Mouse (Mus musculus): Measurements from ENCODE around the gene Pbx3.

Gene Pbx3

GRCm38 (mm10) chr2:34372305-34373301 is at the start of gene Pbx3:
Gene Pbx3, minus strand, starts transcription at chr2:34373142.
- DNase-seq = peak; percentile 96 to 99

- DNase-seq = peak in 1 of 2 experiments; percentile 14
Observed at GRCm38 (mm10) chr2:34420256-34420655, 47.3 kb upstream of the Pbx3 start.

- DNase-seq = no peak
Observed at GRCm38 (mm10) chr2:34409741-34410340, 36.9 kb upstream of the Pbx3 start.

- DNase-seq = no peak
Observed at GRCm38 (mm10) chr2:34408341-34408740, 35.4 kb upstream of the Pbx3 start.

GRCm38 (mm10) chr2:34407596-34407995 is 34.7 kb upstream of the Pbx3 start:
- DNase-seq = no peak

- DNase-seq = peak; percentile 98 to 99
Observed at GRCm38 (mm10) chr2:34406601-34407464, 33.9 kb upstream of the Pbx3 start, which contains the start of gene Mapkap1. Gene Mapkap1, plus strand, starts transcription at chr2:34406771.

GRCm38 (mm10) chr2:34399535-34399934 is 26.6 kb upstream of the Pbx3 start:
- DNase-seq = no peak

GRCm38 (mm10) chr2:34378930-34379329 is 6.0 kb upstream of the Pbx3 start:
- no peak for DNase-seq

GRCm38 (mm10) chr2:34374349-34374748 is 1.4 kb upstream of the Pbx3 start:
- no peak for DNase-seq

- DNase-seq = no peak
Observed at GRCm38 (mm10) chr2:34373886-34374285, 944 bp upstream of the Pbx3 start.

- peak; percentile 34 to 72 for DNase-seq
Observed at GRCm38 (mm10) chr2:34371441-34372304, 1.3 kb downstream of the Pbx3 start.

GRCm38 (mm10) chr2:34370725-34371440 is 2.1 kb downstream of the Pbx3 start:
- DNase-seq = peak; percentile 26 to 63

GRCm38 (mm10) chr2:34370349-34370724 is 2.6 kb downstream of the Pbx3 start:
- DNase-seq = no peak

GRCm38 (mm10) chr2:34368396-34368795 is 4.5 kb downstream of the Pbx3 start:
- no peak for DNase-seq

GRCm38 (mm10) chr2:34367024-34367423 is 5.9 kb downstream of the Pbx3 start:
- no peak for DNase-seq

GRCm38 (mm10) chr2:34363678-34364077 is 9.3 kb downstream of the Pbx3 start:
- DNase-seq = no peak

GRCm38 (mm10) chr2:34355801-34356211 is 17.1 kb downstream of the Pbx3 start:
- no peak for DNase-seq

GRCm38 (mm10) chr2:34352006-34352405 is 20.9 kb downstream of the Pbx3 start:
- no peak for DNase-seq

GRCm38 (mm10) chr2:34347096-34347495 is 25.8 kb downstream of the Pbx3 start:
- DNase-seq = no peak

- DNase-seq = no peak
Observed at GRCm38 (mm10) chr2:34298664-34299063, 74.3 kb downstream of the Pbx3 start.

GRCm38 (mm10) chr2:34298202-34298601 is 74.7 kb downstream of the Pbx3 start:
- no peak for DNase-seq

Data from kidney, postnatal 36 days (tissue).